ENCODE assay signal across 7 mouse cellular contexts in genomic region chr10:120201131-120201921, GRCm38 (mm10). TPM values are rescaled to one million over a fixed set of nuclear protein-coding genes. Genes with fewer than 3 reads are reported as not detected.
DNase-seq lines count a peak whose midpoint lies in the region; ATAC-seq and TF ChIP-seq lines count a peak whose summit lies in the region.

Gene Tmbim4 (plus strand): TSS chr10:120201590.

- H3K9me3 ChIP-seq in intestine, embryonic 16.5 days (ENCODE audit: control insufficient read depth, low read length), result no peaks in the 10 kb centered on the region
- H3K9me3 ChIP-seq in limb, embryonic 11.5 days (ENCODE audit: control insufficient read depth, low read length), result no peaks in the 10 kb centered on the region
- H3K9me3 ChIP-seq in midbrain, embryonic 12.5 days, result no peaks in the 10 kb centered on the region

- peak within 1 kb of the TSS; percentile 70 for H3K4me3 ChIP-seq in intestine, embryonic 16.5 days (ENCODE audit: low read length)
- peak within 1 kb of the TSS; percentile 37 for H3K4me3 ChIP-seq in limb, embryonic 11.5 days (ENCODE audit: low read depth, low read length)
- H3K4me3 ChIP-seq in midbrain, embryonic 12.5 days, result peak within 1 kb of the TSS; percentile 52
- H3K4me3 ChIP-seq in spleen, adult 2 months (ENCODE audit: extremely low read depth, insufficient read depth, insufficient read length), result peak within 1 kb of the TSS; percentile 85

- no peaks in the 10 kb centered on the region for H3K36me3 ChIP-seq in intestine, embryonic 16.5 days (ENCODE audit: control insufficient read depth, insufficient read depth, low read length)
- H3K36me3 ChIP-seq in limb, embryonic 11.5 days (ENCODE audit: control insufficient read depth, insufficient read depth, low read length), result no peaks in the 10 kb centered on the region
- no peaks in the 10 kb centered on the region for H3K36me3 ChIP-seq in midbrain, embryonic 12.5 days
- H3K36me3 ChIP-seq in spleen, adult 2 months (ENCODE audit: control insufficient read depth, insufficient read depth, low read length), result no peaks in the 10 kb centered on the region

- H3K27ac ChIP-seq in intestine, embryonic 16.5 days (ENCODE audit: low read length), result peak within 1 kb of the TSS; percentile 41; the same call in 1 of the 2 replicates
- no peak within 1 kb of the TSS for H3K27ac ChIP-seq in limb, embryonic 11.5 days (replicated peaks; ENCODE audit: low read depth, low read length)
- no peak within 1 kb of the TSS for H3K27ac ChIP-seq in midbrain, embryonic 12.5 days (replicated peaks)
- peak within 1 kb of the TSS; percentile 84 for H3K27ac ChIP-seq in spleen, adult 2 months (ENCODE audit: insufficient read depth, low read length)

- peak; percentile 86 for ATAC-seq in intestine, embryonic 16.5 days
- ATAC-seq in limb, embryonic 11.5 days (ENCODE audit: insufficient number of reproducible peaks, low FRiP score, low TSS enrichment, low read depth), result peak; percentile 65
- ATAC-seq in midbrain, embryonic 12.5 days (ENCODE audit: low FRiP score, low read depth), result peak; percentile 78

- TF ChIP-seq CTCF in spleen, adult 2 months (IDR thresholded peaks at IDR 0.05; ENCODE audit: extremely low read depth, insufficient read depth, insufficient read length, insufficient replicate concordance), result no peak

- H3K4me2 ChIP-seq in intestine, embryonic 16.5 days (ENCODE audit: low read depth, low read length), result peak within 1 kb of the TSS; percentile 97
- H3K4me2 ChIP-seq in limb, embryonic 11.5 days (ENCODE audit: low read depth, severe bottlenecking), result peak within 1 kb of the TSS; percentile 84
- peak within 1 kb of the TSS; percentile 81 for H3K4me2 ChIP-seq in midbrain, embryonic 12.5 days (replicated peaks)

- no peak; the same call in 1 of the 2 replicates for TF ChIP-seq POLR2A in spleen, adult 2 months (IDR thresholded peaks at IDR 0.05; ENCODE audit: low read depth, low read length)

- 0 out of 2 replicates have a peak, but pooled peaks cover 4% of the 10 kb centered on the region for H3K4me1 ChIP-seq in intestine, embryonic 16.5 days (ENCODE audit: control insufficient read depth, insufficient read depth, low read length)
- no peaks in the 10 kb centered on the region for H3K4me1 ChIP-seq in limb, embryonic 11.5 days (ENCODE audit: control insufficient read depth, insufficient read depth, low read length)
- peaks cover 10% of the 10 kb centered on the region for H3K4me1 ChIP-seq in midbrain, embryonic 12.5 days
- H3K4me1 ChIP-seq in spleen, adult 2 months (ENCODE audit: control insufficient read depth, insufficient read depth, insufficient read length), result peaks cover 11% of the 10 kb centered on the region

- DNase-seq in ZHBTc4 (ENCODE audit: low read depth, low spot score), result peak; percentile 81
- DNase-seq in embryo, embryonic 10 days (ENCODE audit: low spot score), result peak; percentile 54
- DNase-seq in gonadal fat pad, adult 2 months (ENCODE audit: low read depth), result no peak
- DNase-seq in limb, embryonic 11.5 days (ENCODE audit: low spot score), result peak; percentile 67
- peak in 1 of 2 experiments; percentile 83 for DNase-seq in spleen, adult 2 months (ENCODE audit: low read depth in 1 of 2, low spot score in 2 of 2)

- H3K9ac ChIP-seq in intestine, embryonic 16.5 days (ENCODE audit: low read depth, low read length), result peak within 1 kb of the TSS; percentile 69
- peak within 1 kb of the TSS; percentile 50 for H3K9ac ChIP-seq in limb, embryonic 11.5 days (ENCODE audit: low read length)
- peak within 1 kb of the TSS; percentile 32; the same call in 1 of the 2 replicates for H3K9ac ChIP-seq in midbrain, embryonic 12.5 days (replicated peaks)

- under 1% methylated on average over 65 of the region's 65 CpGs for WGBS in intestine, embryonic 16.5 days
- 2% methylated on average over 65 of the region's 65 CpGs for WGBS in limb, embryonic 11.5 days
- 1% methylated on average over 62 of the region's 65 CpGs for WGBS in midbrain, embryonic 12.5 days
- 1% methylated on average over 65 of the region's 65 CpGs for WGBS in spleen, adult 2 months

- H3K27me3 ChIP-seq in intestine, embryonic 16.5 days (replicated peaks; ENCODE audit: control insufficient read depth, insufficient read depth, low read length), result peaks cover 5% of the 10 kb centered on the region; the same call in 1 of the 2 replicates
- peaks cover 11% of the 10 kb centered on the region for H3K27me3 ChIP-seq in limb, embryonic 11.5 days (ENCODE audit: control insufficient read depth, insufficient read depth, low read length)
- H3K27me3 ChIP-seq in midbrain, embryonic 12.5 days, result peaks cover 36% of the 10 kb centered on the region
- no peaks in the 10 kb centered on the region for H3K27me3 ChIP-seq in spleen, adult 2 months (ENCODE audit: control insufficient read depth, insufficient read depth, low read length)

RNA-seq across cellular contexts. Expression of gene Tmbim4, which starts in this region (rescaled TPM):
- polyA plus RNA-seq in gonadal fat pad, adult 2 months (2012; rRNA removed), result 604 and 640 TPM in 2 replicates
- polyA plus RNA-seq in intestine, embryonic 16.5 days (2015; fragmentation: Nextera tagmentation; extraction: Ambion mirVana), result 140 and 151 TPM in 2 replicates
- polyA plus RNA-seq in limb, embryonic 11.5 days (2014; fragmentation: Nextera tagmentation; extraction: Ambion mirVana), result 66.2 and 73.9 TPM in 2 replicates
- polyA plus RNA-seq in midbrain, embryonic 12.5 days (2016; fragmentation: Nextera tagmentation; extraction: Ambion mirVana), result 73.2 and 74.8 TPM in 2 replicates
- polyA plus RNA-seq in spleen, adult 2 months (2012; rRNA removed), result 110 and 156 TPM in 2 replicates

Comparison
In these comparisons a context has a peak if more than half of its experiments do, and no peak if none do; other contexts are left out.
1. H3K27ac ChIP-seq: peak in intestine, embryonic 16.5 days (single experiment) and spleen, adult 2 months (single experiment); none in limb, embryonic 11.5 days (single experiment) and midbrain, embryonic 12.5 days (single experiment).
2. Peak in every context shown above with its lines, with median percentiles within 50 percentile points of each other: ATAC-seq, H3K4me2 ChIP-seq, H3K4me3 ChIP-seq and H3K9ac ChIP-seq.